Mouse (Mus musculus) E14TG2a.4 (cell line): ENCODE measurements around the gene Krt222.
A peak's percentile ranks its signal among the peaks of the same experiment; 100 is the strongest.
"Not testable (repeated sequence)": the region's sequence is repeated elsewhere in the genome, so short reads cannot be mapped to it uniquely, and the experiment has no call there.

Experiments used
- H3K27me3 ChIP-seq: 2 replicates; pipeline ENCODE4 v1.6.1; 2014; ENCODE audit warnings: low read length, control low read depth; ENCODE audit not compliant: insufficient read depth
- H3K36me3 ChIP-seq: 2 replicates; pipeline ENCODE4 v1.6.1; 2014; ENCODE audit warnings: low read length, control low read depth; ENCODE audit not compliant: insufficient read depth
- H3K4me1 ChIP-seq: replicated peaks from 2 replicates; pipeline ENCODE4 v1.6.1; 2014; ENCODE audit warnings: low read depth, low read length, control low read depth
- H3K4me3 ChIP-seq: replicated peaks from 2 replicates; pipeline ENCODE4 v1.5.1; 2014; ENCODE audit warnings: mild to moderate bottlenecking, low read length
- H3K9me3 ChIP-seq: 2 replicates; pipeline ENCODE4 v1.6.1; 2014; ENCODE audit warnings: low read length, control low read depth
- CTCF ChIP-seq: conservative IDR thresholded peaks from 2 replicates; pipeline ENCODE4 v1.5.1; 2014; ENCODE audit warnings: low read length
- NANOG ChIP-seq: IDR thresholded peaks from 2 replicates; pipeline ENCODE4 v1.6.1; 2014; ENCODE audit warnings: borderline replicate concordance, low read length, mixed read lengths
- POU5F1 ChIP-seq: IDR thresholded peaks from 2 replicates; pipeline ENCODE4 v1.6.1; 2014; ENCODE audit warnings: low read length, borderline replicate concordance

Gene Krt222

DNA sequence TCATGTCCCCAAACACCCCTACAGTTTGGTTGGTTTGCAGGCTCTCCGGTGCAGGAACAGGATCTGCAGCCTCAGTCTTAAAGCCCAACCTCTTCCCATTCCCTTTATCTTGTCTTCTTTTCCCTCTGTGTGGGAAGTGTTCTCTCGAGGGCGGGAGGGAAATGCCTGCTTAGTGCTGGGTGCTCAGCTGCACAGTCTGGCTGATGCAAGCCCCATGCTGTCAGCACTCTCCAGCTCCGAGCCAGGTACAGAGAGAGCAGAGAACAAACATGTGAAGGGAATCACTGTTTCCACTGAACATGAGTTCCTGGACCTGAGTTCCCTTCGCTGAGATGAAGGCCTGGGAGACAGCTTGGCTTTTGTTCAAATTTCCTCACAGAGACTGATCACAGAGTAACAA lies 6.4 kb upstream of the Krt222 start:
- Histone ChIP-seq H3K27me3 (no peaks in the 10 kb centered on the region), H3K4me3 (no peak overlapping the region), H3K9me3 (no peaks in the 10 kb centered on the region), H3K36me3 (no peaks in the 10 kb centered on the region), H3K4me1 (peaks cover 35% of the 10 kb centered on the region)
- TF ChIP-seq NANOG = no peak
- no peak for TF ChIP-seq POU5F1
- TF ChIP-seq CTCF = no peak

DNA sequence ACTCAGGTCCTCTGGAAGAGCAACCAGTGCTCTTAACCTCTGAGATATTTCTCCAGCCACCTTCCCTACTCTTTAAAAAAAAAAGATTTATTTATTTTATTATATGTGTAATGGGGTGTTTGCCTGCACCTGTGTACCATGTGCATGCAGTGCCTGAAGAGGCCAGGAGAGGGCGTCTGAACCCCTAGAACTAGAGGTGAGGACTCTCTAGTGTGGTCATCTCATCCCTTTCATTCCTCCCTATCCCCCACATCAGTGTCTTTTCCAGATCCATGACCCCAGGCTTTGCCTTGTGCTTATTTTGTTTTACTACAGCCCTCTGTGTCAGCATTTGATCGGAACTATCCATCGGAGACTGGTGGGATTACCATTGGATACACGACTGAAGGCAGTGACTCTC lies 5.2 kb upstream of the Krt222 start:
- peaks cover 45% of the 10 kb centered on the region for H3K4me1 ChIP-seq
- TF ChIP-seq NANOG = no peak
- no peak for TF ChIP-seq POU5F1
- TF ChIP-seq CTCF = peak; percentile 85
- no peaks in the 10 kb centered on the region for H3K9me3 ChIP-seq
- H3K4me3 ChIP-seq = no peak overlapping the region
- H3K36me3 ChIP-seq = no peaks in the 10 kb centered on the region
- H3K27me3 ChIP-seq = no peaks in the 10 kb centered on the region

DNA sequence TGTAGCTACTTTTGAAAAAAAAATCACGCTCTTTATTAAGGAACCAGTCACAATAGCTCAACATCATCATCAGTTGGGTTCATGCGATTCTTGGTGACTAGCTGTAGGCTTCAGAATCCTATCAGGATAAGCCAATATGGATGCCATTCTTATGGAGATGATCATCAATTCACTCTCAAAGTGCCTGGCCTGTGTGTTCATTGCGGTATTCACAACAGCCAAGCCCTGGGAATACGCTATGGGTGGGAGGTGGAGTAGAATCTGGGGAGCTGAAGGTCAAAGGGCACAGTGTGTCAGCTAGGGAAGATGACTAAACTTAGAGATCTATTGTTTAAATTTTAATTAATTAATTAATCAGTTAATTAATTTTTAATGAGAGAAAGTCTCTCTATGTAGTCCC lies 4.0 kb upstream of the Krt222 start:
- TF ChIP-seq POU5F1 = no peak
- TF ChIP-seq CTCF = no peak
- TF ChIP-seq NANOG = peak; percentile 34; the same call in 1 of the 2 replicates
- no peaks in the 10 kb centered on the region for H3K36me3 ChIP-seq
- H3K4me3 ChIP-seq = no peak overlapping the region
- H3K27me3 ChIP-seq = no peaks in the 10 kb centered on the region
- H3K4me1 ChIP-seq = peaks cover 54% of the 10 kb centered on the region
- no peaks in the 10 kb centered on the region for H3K9me3 ChIP-seq

DNA sequence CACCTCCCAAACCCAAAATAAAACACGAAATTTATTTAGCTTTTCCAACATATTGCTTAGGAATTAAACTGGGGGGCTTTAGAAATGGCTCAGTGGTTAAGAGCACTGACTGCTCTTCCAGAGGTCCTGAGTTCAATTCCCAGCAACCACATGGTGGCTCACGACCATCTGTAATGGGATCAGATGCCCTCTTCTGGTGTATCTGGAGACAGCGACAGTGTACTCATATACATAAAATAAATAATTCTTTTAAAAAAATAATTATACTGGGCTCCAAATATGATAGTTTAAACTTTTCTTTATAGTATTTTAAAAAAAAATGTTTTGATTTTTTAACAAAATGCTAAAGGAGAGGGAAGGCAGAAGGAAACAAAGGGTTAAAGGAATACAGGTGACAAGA lies 634 bp upstream of the Krt222 start:
- H3K4me1 ChIP-seq = peaks cover 52% of the 10 kb centered on the region
- H3K36me3 ChIP-seq, H3K9me3 ChIP-seq, H3K27me3 ChIP-seq: not testable (repeated sequence)
- H3K4me3 ChIP-seq = peak overlapping the region; percentile 42; the same call in 1 of the 2 replicates

DNA sequence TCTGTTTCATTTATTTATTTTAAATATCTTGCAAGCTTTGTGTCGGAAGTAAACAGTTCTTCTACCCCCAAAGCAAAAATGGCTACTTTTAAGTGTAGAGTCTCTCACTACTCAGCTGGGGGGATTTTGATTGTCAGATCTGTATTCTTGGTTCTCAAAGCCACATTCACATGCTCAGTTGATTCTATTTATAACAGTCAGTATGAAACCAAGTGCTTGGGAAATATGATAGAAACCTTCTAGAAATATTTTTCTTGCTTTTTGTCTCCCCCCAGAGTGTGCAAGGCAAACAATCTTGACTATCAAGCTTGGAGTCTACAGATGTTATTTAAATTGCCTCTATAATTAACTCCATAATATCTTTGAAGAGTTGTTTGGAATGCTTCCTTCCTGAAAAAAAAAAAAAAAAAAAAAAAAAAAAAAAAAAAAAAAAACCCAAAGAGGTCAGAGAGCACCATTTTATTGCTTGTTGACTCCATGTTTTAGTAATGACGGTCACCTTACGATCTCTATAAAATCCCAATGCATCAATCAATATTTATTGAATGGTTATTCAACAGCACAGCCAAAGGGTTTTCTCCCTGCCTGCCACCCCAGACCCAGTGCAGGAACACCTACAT lies 575 bp downstream of the Krt222 start:
- Histone ChIP-seq H3K36me3 (no peaks in the 10 kb centered on the region), H3K4me1 (peaks cover 53% of the 10 kb centered on the region), H3K4me3 (peak overlapping the region; percentile 42), H3K9me3 (no peaks in the 10 kb centered on the region), H3K27me3 (no peaks in the 10 kb centered on the region)
- TF ChIP-seq NANOG (no peak), CTCF (no peak), POU5F1 (no peak)

DNA sequence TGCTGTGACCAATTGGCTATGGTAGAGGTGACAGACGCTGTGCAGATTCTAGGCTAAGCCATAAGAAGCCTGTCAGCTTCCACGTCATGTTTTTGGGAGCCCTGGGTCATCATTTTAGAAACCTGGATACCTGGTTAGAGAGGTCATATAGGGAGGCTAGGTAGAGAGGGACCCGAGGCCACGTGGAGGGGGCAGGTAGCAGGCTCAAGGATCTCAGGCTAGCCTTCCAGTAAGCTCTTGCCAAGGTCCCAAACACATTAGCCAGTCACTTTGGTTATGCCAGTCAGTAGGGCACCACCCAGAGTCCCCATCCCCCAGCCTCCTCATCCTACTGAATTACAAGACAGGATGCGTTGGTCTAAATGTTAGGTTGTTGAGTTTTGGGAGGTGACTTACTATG lies 1.8 kb downstream of the Krt222 start:
- H3K27me3 ChIP-seq = no peaks in the 10 kb centered on the region
- TF ChIP-seq NANOG (no peak), CTCF (no peak)

DNA sequence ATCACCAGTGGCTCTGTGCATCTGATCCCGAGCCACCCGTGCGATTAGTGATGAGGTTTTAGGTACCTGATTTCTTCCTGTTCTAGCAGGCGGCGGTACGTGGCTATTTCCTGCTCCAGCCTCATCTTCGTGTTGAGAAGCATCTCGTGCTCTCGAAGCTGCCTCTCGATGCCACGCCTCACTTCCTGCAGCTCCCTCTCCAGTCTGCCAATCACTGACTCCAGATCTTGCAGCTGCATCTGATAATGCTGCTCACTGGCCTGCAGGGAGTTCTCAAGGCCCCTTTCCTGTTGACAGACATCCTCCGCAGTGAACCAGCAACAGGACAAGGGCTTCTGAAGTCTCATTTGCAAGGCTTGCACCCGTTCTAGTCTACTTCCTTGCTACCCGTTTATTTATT lies 5.4 kb downstream of the Krt222 start:
- no peaks in the 10 kb centered on the region for H3K36me3 ChIP-seq
- no peak for TF ChIP-seq POU5F1
- TF ChIP-seq CTCF = no peak
- TF ChIP-seq NANOG = no peak
- H3K4me3 ChIP-seq = no peak overlapping the region
- peaks cover 14% of the 10 kb centered on the region for H3K4me1 ChIP-seq
- no peaks in the 10 kb centered on the region for H3K27me3 ChIP-seq
- H3K9me3 ChIP-seq = no peaks in the 10 kb centered on the region

More for the DNA sequence above, 1.8 kb downstream of the Krt222 start:
- H3K4me3 ChIP-seq = no peak overlapping the region
- no peaks in the 10 kb centered on the region for H3K36me3 ChIP-seq
- no peaks in the 10 kb centered on the region for H3K9me3 ChIP-seq
- H3K4me1 ChIP-seq = peaks cover 41% of the 10 kb centered on the region

DNA sequence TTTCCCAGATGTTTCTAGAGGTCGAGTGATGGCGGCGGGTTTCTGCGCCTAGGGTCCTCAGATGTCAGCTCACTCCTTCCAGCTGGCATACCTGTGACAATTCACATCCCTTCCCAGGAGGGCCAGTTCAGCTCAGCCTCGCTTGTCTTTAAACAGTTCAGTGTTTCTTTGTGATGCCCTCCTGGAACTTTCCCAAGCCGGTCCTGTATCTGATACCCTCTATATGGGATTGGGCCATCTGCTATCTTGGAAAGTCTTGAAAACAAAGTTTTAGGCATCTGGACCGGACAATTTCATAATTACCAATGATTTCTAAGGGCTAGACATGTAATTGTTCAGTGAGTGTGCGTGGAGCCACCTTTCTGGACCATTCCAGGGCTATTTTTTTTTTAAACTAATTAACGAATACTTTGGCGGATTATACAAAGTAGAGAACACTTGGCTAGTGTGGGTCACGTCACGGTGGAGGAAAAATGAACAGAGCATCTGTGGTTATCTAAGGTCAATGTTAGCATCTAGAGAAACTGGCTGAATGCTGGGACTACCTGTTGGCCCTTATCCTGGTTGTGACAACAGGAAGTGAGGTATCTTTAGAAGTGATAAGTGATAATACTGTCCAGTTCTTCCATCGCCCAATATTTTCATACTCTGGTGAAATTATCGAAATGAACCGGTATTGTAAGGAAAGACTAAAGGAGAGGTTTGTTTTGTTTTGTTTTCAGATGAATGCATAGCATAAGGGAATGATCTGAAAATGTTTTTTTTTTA lies 12.7 kb downstream of the Krt222 start:
- peak overlapping the region; percentile 89 for H3K4me3 ChIP-seq
- H3K9me3 ChIP-seq = no peaks in the 10 kb centered on the region
- H3K4me1 ChIP-seq = peaks cover 24% of the 10 kb centered on the region
- no peaks in the 10 kb centered on the region for H3K27me3 ChIP-seq
- H3K36me3 ChIP-seq = peaks cover 20% of the 10 kb centered on the region
- TF ChIP-seq CTCF = no peak
- TF ChIP-seq NANOG = no peak
- no peak for TF ChIP-seq POU5F1
